Mouse (Mus musculus): ENCODE results near the gene Trim27. TPM values are rescaled to one million over a fixed set of nuclear protein-coding genes. Genes with fewer than 3 reads are reported as not detected.
A peak's percentile ranks its signal among the peaks of the same experiment; 100 is the strongest.

The Trim27 gene
- total RNA-seq, 1 experiment: 128 TPM

DNA sequence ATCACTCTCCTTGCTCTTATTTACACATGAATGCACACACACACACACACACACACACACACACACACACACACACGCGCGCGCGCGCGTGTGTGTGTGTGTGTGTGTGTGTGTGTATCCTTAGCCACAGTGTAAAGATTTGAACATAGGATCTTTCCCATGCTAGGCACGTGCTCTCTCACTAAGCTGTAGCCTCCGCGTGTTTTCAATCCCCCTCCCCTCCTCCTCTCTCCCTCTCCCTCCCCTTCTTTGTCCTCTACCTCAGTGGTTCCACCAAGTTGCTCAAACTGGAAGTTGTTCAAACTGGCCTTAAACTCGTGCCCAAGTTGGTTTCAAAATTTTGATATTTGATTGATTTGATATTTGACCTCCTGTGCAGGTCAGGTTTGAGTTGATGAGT is 2.5 kb upstream of the Trim27 start:
- in situ Hi-C loops (cut with MboI; ENCODE audit: low sequenced_read_pairs in 2 of 2, unreplicated experiment in 2 of 2): no loop called here
- TF ChIP-seq ZNF384 (IDR thresholded peaks at IDR 0.05; ENCODE audit: low read depth, low read length) (no peak), CHD2 (IDR thresholded peaks at IDR 0.05; ENCODE audit: low read depth, low read length) (no peak)
- Histone ChIP-seq H3K36me3 (ENCODE audit: control insufficient read depth, insufficient read depth, low read length, poor library complexity, severe bottlenecking) (peaks cover 4% of the 10 kb centered on the region; the same call in 1 of the 2 replicates), H3K9me3 (ENCODE audit: control insufficient read depth, insufficient read depth, low read depth, low read length) (no peaks in the 10 kb centered on the region), H3K27ac (ENCODE audit: insufficient read depth, low read depth, low read length, poor library complexity, severe bottlenecking) (no peak overlapping the region), H3K4me3 (ENCODE audit: insufficient read depth in 1 of 2, low read depth in 1 of 2, low read length in 2 of 2, poor library complexity in 1 of 2, severe bottlenecking in 1 of 2) (no peak overlapping the region), H3K9ac (ENCODE audit: insufficient read depth, low read depth, low read length, poor library complexity, severe bottlenecking) (no peak overlapping the region), H3K4me1 (ENCODE audit: control insufficient read depth in 2 of 2, insufficient read depth in 2 of 2, low read length in 2 of 2, poor library complexity in 1 of 2) (peaks cover 2 to 7% of the 10 kb centered on the region in 2 experiments; a peak in 2 of 4 replicates)
- DNase-seq (ENCODE audit: low read depth, low spot score): no peak

DNA sequence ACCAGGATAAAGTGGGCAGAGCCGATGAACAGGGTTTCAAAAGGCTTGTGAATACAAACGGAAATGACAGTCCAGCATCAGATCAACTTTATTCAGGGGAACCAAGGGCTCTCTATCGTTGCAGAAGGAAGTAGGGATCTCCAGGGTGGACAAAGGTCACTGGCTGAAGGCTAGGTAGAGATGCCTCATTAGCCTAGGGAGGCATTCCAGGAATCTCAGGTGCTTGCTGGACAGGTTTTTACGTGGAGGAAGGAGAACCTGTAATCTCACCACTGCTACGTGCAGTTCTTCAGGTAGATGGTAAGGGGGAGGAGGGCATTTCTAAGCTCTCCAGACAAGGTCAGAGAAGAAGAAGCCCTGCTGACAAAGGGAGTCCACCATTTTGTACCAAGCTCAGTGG is 1.6 kb upstream of the Trim27 start:
- Histone ChIP-seq H3K36me3 (ENCODE audit: control insufficient read depth, insufficient read depth, low read length, poor library complexity, severe bottlenecking) (peaks cover 10% of the 10 kb centered on the region), H3K4me3 (ENCODE audit: insufficient read depth in 1 of 2, low read depth in 1 of 2, low read length in 2 of 2, poor library complexity in 1 of 2, severe bottlenecking in 1 of 2) (no peak overlapping the region), H3K27ac (ENCODE audit: insufficient read depth, low read depth, low read length, poor library complexity, severe bottlenecking) (no peak overlapping the region), H3K4me1 (ENCODE audit: control insufficient read depth in 2 of 2, insufficient read depth in 2 of 2, low read length in 2 of 2, poor library complexity in 1 of 2) (peaks cover 4 to 7% of the 10 kb centered on the region in 2 experiments; a peak in 2 of 4 replicates), H3K9me3 (ENCODE audit: control insufficient read depth, insufficient read depth, low read depth, low read length) (no peaks in the 10 kb centered on the region), H3K9ac (ENCODE audit: insufficient read depth, low read depth, low read length, poor library complexity, severe bottlenecking) (no peak overlapping the region)
- DNase-seq (ENCODE audit: low read depth, low spot score): no peak
- TF ChIP-seq MAFK (IDR thresholded peaks at IDR 0.05; ENCODE audit: insufficient read depth, low read depth, low read length): no peak
- no peak for TF ChIP-seq CHD2 (IDR thresholded peaks at IDR 0.05; ENCODE audit: low read depth, low read length)
- no peak for TF ChIP-seq HCFC1 (IDR thresholded peaks at IDR 0.05; ENCODE audit: borderline replicate concordance, insufficient read depth, low read length)
- TF ChIP-seq ZNF384 (IDR thresholded peaks at IDR 0.05; ENCODE audit: low read depth, low read length): no peak
- no peak for TF ChIP-seq ZC3H11A (IDR thresholded peaks at IDR 0.05; ENCODE audit: borderline replicate concordance, low read depth, low read length)
- in situ Hi-C loops (cut with MboI; ENCODE audit: low sequenced_read_pairs in 2 of 2, unreplicated experiment in 2 of 2): no loop called here

DNA sequence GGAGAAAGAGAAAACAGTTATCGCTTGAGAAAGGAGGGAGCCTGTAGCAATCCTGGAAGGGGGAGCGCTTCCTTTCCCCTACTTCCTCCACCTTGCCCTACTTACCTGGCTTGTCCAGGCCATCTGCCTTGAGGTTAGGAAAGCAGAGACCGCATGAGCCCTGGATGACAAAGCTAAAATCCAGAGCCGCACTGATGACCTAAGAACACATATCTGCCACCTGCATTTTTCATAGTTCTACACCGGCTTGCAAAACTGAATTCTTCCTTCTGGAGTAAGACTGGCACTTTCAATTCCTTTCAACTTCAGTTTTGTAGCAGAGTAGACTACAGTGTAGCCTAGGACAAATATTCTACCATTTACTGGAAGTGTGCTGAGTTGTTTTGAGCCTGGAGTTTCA is 881 bp upstream of the Trim27 start:
- Histone ChIP-seq H3K4me1 (ENCODE audit: control insufficient read depth in 2 of 2, insufficient read depth in 2 of 2, low read length in 2 of 2, poor library complexity in 1 of 2) (peaks cover 4 to 10% of the 10 kb centered on the region in 2 experiments; a peak in 2 of 4 replicates), H3K9me3 (ENCODE audit: control insufficient read depth, insufficient read depth, low read depth, low read length) (no peaks in the 10 kb centered on the region), H3K36me3 (ENCODE audit: control insufficient read depth, insufficient read depth, low read length, poor library complexity, severe bottlenecking) (peaks cover 15% of the 10 kb centered on the region), H3K4me3 (ENCODE audit: insufficient read depth in 1 of 2, low read depth in 1 of 2, low read length in 2 of 2, poor library complexity in 1 of 2, severe bottlenecking in 1 of 2) (peak overlapping the region in 1 of 2 experiments; percentile 55; a peak in 2 of 4 replicates), H3K27ac (ENCODE audit: insufficient read depth, low read depth, low read length, poor library complexity, severe bottlenecking) (no peak overlapping the region), H3K9ac (ENCODE audit: insufficient read depth, low read depth, low read length, poor library complexity, severe bottlenecking) (peak overlapping the region; percentile 36)
- in situ Hi-C loops (cut with MboI; ENCODE audit: low sequenced_read_pairs in 2 of 2, unreplicated experiment in 2 of 2): no loop called here
- TF ChIP-seq ZNF384 (IDR thresholded peaks at IDR 0.05; ENCODE audit: low read depth, low read length) (no peak), CHD2 (IDR thresholded peaks at IDR 0.05; ENCODE audit: low read depth, low read length) (no peak), MAFK (IDR thresholded peaks at IDR 0.05; ENCODE audit: insufficient read depth, low read depth, low read length) (no peak), ZC3H11A (IDR thresholded peaks at IDR 0.05; ENCODE audit: borderline replicate concordance, low read depth, low read length) (no peak), HCFC1 (IDR thresholded peaks at IDR 0.05; ENCODE audit: borderline replicate concordance, insufficient read depth, low read length) (no peak)
- no peak for DNase-seq (ENCODE audit: low read depth, low spot score)

DNA sequence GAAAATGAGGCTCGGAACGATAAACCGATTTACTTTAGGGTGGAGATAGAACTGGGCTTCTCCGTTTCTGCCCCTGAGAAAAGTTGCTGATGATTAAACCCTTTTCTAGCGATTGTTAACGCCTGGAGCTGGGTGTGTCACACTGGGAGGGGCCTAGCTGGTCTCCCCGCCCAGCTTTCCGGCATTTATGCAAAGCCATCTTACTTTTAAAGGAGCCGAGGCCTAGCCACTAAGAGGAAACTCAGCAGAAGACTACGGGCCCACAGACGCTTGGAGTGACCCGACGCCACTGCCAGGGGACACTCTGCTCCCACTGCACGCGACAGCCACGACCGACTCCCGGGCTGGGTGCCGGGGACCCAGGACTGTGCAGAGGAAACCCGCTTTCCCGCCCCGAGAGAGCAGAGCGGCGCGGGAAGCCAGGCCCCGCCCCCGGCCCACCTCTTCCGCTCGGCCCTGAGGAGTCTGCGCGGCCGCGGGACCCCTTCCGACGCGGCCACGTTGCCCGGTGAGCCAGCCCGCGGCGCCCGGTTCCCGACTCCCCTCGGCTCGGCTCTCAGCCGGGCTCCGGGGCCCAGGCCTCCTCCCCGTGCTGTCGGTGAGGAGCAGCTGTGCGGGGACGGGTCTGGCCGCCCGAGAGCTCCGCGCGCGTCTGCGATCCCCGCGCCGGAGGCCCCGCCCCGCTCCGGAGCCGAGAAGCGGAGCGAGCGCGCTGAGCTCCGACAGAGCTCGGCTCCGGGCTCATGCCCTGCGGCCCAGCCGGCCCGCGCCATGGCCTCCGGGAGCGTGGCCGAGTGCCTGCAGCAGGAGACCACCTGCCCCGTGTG is 692 bp downstream of the Trim27 start:
- Histone ChIP-seq H3K4me3 (ENCODE audit: insufficient read depth in 1 of 2, low read depth in 1 of 2, low read length in 2 of 2, poor library complexity in 1 of 2, severe bottlenecking in 1 of 2) (peak overlapping the region; percentile 90 to 94), H3K9me3 (ENCODE audit: control insufficient read depth, insufficient read depth, low read depth, low read length) (no peaks in the 10 kb centered on the region), H3K9ac (ENCODE audit: insufficient read depth, low read depth, low read length, poor library complexity, severe bottlenecking) (peak overlapping the region; percentile 95), H3K36me3 (ENCODE audit: control insufficient read depth, insufficient read depth, low read length, poor library complexity, severe bottlenecking) (peaks cover 23% of the 10 kb centered on the region), H3K4me1 (ENCODE audit: control insufficient read depth in 2 of 2, insufficient read depth in 2 of 2, low read length in 2 of 2, poor library complexity in 1 of 2) (peaks cover 4 to 10% of the 10 kb centered on the region in 2 experiments; a peak in 2 of 4 replicates), H3K27ac (ENCODE audit: insufficient read depth, low read depth, low read length, poor library complexity, severe bottlenecking) (peak overlapping the region; percentile 93)
- in situ Hi-C loops (cut with MboI; ENCODE audit: low sequenced_read_pairs in 2 of 2, unreplicated experiment in 2 of 2): no loop called here
- no peak for DNase-seq (ENCODE audit: low read depth, low spot score)
- TF ChIP-seq CHD2 (IDR thresholded peaks at IDR 0.05; ENCODE audit: low read depth, low read length): no peak
- TF ChIP-seq HCFC1 (IDR thresholded peaks at IDR 0.05; ENCODE audit: borderline replicate concordance, insufficient read depth, low read length): peak; percentile 26; the same call in 1 of the 2 replicates

All from ES-E14 (cell line).